ENCODE assay signal across 7 mouse cellular contexts in the genomic region with DNA sequence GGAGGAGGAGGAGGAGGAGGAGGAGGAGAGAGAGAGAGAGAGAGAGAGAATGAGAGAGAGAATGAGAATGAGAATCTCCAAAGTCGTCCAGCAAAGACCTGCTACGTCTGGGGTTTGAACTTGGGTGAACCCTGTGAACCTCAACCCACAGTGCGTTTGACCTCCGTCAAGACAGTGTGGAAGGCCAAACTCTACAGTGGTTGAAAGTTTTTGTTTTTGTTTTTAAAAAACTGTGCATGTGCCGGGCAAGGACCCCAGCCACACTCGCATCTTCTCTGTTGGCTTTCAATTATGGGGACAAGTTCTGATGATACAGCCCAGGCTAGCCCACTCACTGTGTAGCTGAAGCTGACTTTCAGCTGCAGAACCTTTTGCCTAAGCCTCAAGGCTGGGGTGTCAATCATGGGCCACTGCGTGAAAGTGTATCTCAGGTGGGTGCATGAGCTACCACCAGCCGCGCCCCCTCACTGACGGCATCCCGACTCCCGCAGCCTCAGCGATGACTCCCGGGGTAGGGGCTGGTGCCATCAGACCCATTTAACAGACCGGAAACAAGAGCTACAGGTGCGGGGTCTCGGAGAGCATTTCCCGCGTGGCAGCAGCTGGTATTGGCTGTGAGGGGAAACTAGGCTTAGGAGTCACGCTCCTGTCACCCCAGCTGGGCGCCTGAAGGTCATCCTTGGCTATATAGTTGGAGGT. TPM values are rescaled to one million over a fixed set of nuclear protein-coding genes. Genes with fewer than 3 reads are reported as not detected.
DNase-seq lines count a peak whose midpoint lies in the region; ATAC-seq and TF ChIP-seq lines count a peak whose summit lies in the region.

No protein-coding gene starts in this region.

- no peaks in the 10 kb centered on the region for H3K27me3 ChIP-seq in lung, postnatal 0 days (replicated peaks; ENCODE audit: insufficient read depth, low read length)
- peaks cover 16% of the 10 kb centered on the region for H3K27me3 ChIP-seq in forebrain, embryonic 11.5 days (ENCODE audit: control insufficient read depth, insufficient read depth, low read length)
- peaks cover 7% of the 10 kb centered on the region; the same call in 1 of the 2 replicates for H3K27me3 ChIP-seq in intestine, embryonic 16.5 days (replicated peaks; ENCODE audit: control insufficient read depth, insufficient read depth, low read length)
- H3K27me3 ChIP-seq in megakaryocyte, embryonic 14.5 days (replicated peaks): peaks cover 2% of the 10 kb centered on the region

- H3K27ac ChIP-seq in lung, postnatal 0 days (ENCODE audit: low read length): no peak overlapping the region
- no peak overlapping the region for H3K27ac ChIP-seq in forebrain, embryonic 11.5 days (ENCODE audit: low read depth, low read length)
- no peak overlapping the region for H3K27ac ChIP-seq in intestine, embryonic 16.5 days (ENCODE audit: low read length)

- H3K4me3 ChIP-seq in lung, postnatal 0 days (ENCODE audit: low read depth, low read length): no peak overlapping the region
- H3K4me3 ChIP-seq in forebrain, embryonic 11.5 days (ENCODE audit: low read depth, low read length): peak overlapping the region; percentile 6; the same call in 1 of the 2 replicates
- H3K4me3 ChIP-seq in intestine, embryonic 16.5 days (ENCODE audit: low read length): no peak overlapping the region
- peak overlapping the region; percentile 88 for H3K4me3 ChIP-seq in megakaryocyte, embryonic 14.5 days (replicated peaks)

- no peak for TF ChIP-seq CTCF in lung, postnatal 0 days (IDR thresholded peaks at IDR 0.05)

- DNase-seq in lung, postnatal 0 days (ENCODE audit: low spot score): no peak
- no peak for DNase-seq in lung, postnatal 14 days
- DNase-seq in forebrain, embryonic 11.5 days (ENCODE audit: low spot score): peak; percentile 51
- no peak for DNase-seq in right cerebral cortex, adult 18-20 months
- DNase-seq in yolk sac, embryonic 10.5 days (ENCODE audit: low spot score): no peak

- WGBS in lung, postnatal 0 days: 60% methylated on average over 21 of the region's 21 CpGs
- 64% methylated on average over 21 of the region's 21 CpGs for WGBS in forebrain, embryonic 11.5 days
- WGBS in intestine, embryonic 16.5 days: 64% methylated on average over 21 of the region's 21 CpGs

- TF ChIP-seq EP300 in lung, postnatal 0 days (IDR thresholded peaks at IDR 0.05): no peak

- H3K4me2 ChIP-seq in lung, postnatal 0 days (replicated peaks; ENCODE audit: low read depth, low read length): peak overlapping the region; percentile 36
- peak overlapping the region; percentile 15; the same call in 1 of the 2 replicates for H3K4me2 ChIP-seq in forebrain, embryonic 11.5 days (ENCODE audit: low read depth, low read length, severe bottlenecking)
- H3K4me2 ChIP-seq in intestine, embryonic 16.5 days (ENCODE audit: low read depth, low read length): peak overlapping the region; percentile 45

- no peaks in the 10 kb centered on the region for H3K36me3 ChIP-seq in lung, postnatal 0 days (ENCODE audit: insufficient read depth, low read length)
- H3K36me3 ChIP-seq in forebrain, embryonic 11.5 days (ENCODE audit: control insufficient read depth, insufficient read depth, low read length): no peaks in the 10 kb centered on the region
- no peaks in the 10 kb centered on the region for H3K36me3 ChIP-seq in intestine, embryonic 16.5 days (ENCODE audit: control insufficient read depth, insufficient read depth, low read length)
- H3K36me3 ChIP-seq in megakaryocyte, embryonic 14.5 days (replicated peaks; ENCODE audit: low read length): no peaks in the 10 kb centered on the region

- no peak overlapping the region for H3K9ac ChIP-seq in lung, postnatal 0 days (replicated peaks; ENCODE audit: low read depth)
- no peak overlapping the region for H3K9ac ChIP-seq in forebrain, embryonic 11.5 days (ENCODE audit: low read length)
- 0 out of 2 replicates have a peak overlapping the region, but pooled peaks have one; percentile 21 for H3K9ac ChIP-seq in intestine, embryonic 16.5 days (ENCODE audit: low read depth, low read length)

- no peak for ATAC-seq in lung, postnatal 0 days
- no peak for ATAC-seq in forebrain, embryonic 11.5 days (replicated peaks; ENCODE audit: low FRiP score)
- ATAC-seq in intestine, embryonic 16.5 days: 0 out of 2 replicates have a peak, but pooled peaks have one; percentile 0

- peaks cover 17% of the 10 kb centered on the region for H3K4me1 ChIP-seq in lung, postnatal 0 days (ENCODE audit: insufficient read depth, low read depth, low read length)
- H3K4me1 ChIP-seq in forebrain, embryonic 11.5 days (replicated peaks; ENCODE audit: control insufficient read depth, insufficient read depth, low read length): peaks cover 9% of the 10 kb centered on the region
- peaks cover 29% of the 10 kb centered on the region for H3K4me1 ChIP-seq in intestine, embryonic 16.5 days (ENCODE audit: control insufficient read depth, insufficient read depth, low read length)
- H3K4me1 ChIP-seq in megakaryocyte, embryonic 14.5 days: peaks cover 72% of the 10 kb centered on the region

- H3K9me3 ChIP-seq in lung, postnatal 0 days (ENCODE audit: low read length): no peaks in the 10 kb centered on the region
- no peaks in the 10 kb centered on the region for H3K9me3 ChIP-seq in forebrain, embryonic 11.5 days (ENCODE audit: control insufficient read depth, low read length)
- no peaks in the 10 kb centered on the region for H3K9me3 ChIP-seq in intestine, embryonic 16.5 days (ENCODE audit: control insufficient read depth, low read length)
- H3K9me3 ChIP-seq in megakaryocyte, embryonic 14.5 days: no peaks in the 10 kb centered on the region

RNA-seq across cellular contexts. Expression of gene Nfic, which starts 23.1 kb away (rescaled TPM):
- polyA plus RNA-seq in lung, postnatal 0 days (2015; fragmentation: Nextera tagmentation; extraction: Ambion mirVana): 73.6 and 83.9 TPM in 2 replicates
- 10.5 and 10.8 TPM in 2 replicates for polyA plus RNA-seq in forebrain, embryonic 11.5 days (2014; fragmentation: Nextera tagmentation; extraction: Ambion mirVana)
- polyA plus RNA-seq in intestine, embryonic 16.5 days (2015; fragmentation: Nextera tagmentation; extraction: Ambion mirVana): 49.8 and 55.8 TPM in 2 replicates
- 184 and 257 TPM in 2 replicates for polyA plus RNA-seq in megakaryocyte, embryonic 14.5 days (2012; ENCODE audit: insufficient read depth, low replicate concordance)

RNA-seq across cellular contexts. Expression of gene Smim24, which starts 39.5 kb away (rescaled TPM):
- polyA plus RNA-seq in lung, postnatal 0 days (2015; fragmentation: Nextera tagmentation; extraction: Ambion mirVana): 3.1 and 3.6 TPM in 2 replicates
- polyA plus RNA-seq in forebrain, embryonic 11.5 days (2014; fragmentation: Nextera tagmentation; extraction: Ambion mirVana): 2.8 and 3.3 TPM in 2 replicates
- polyA plus RNA-seq in intestine, embryonic 16.5 days (2015; fragmentation: Nextera tagmentation; extraction: Ambion mirVana): 426 and 504 TPM in 2 replicates
- 4.4 TPM in 1 of 2 replicates, not detected in the other for polyA plus RNA-seq in megakaryocyte, embryonic 14.5 days (2012; ENCODE audit: insufficient read depth, low replicate concordance)

RNA-seq across cellular contexts. Expression of gene Gm48552, which starts 43.5 kb away (rescaled TPM):
- polyA plus RNA-seq in lung, postnatal 0 days (2015; fragmentation: Nextera tagmentation; extraction: Ambion mirVana): 0.20 and 0.63 TPM in 2 replicates
- 1.1 and 3.0 TPM in 2 replicates for polyA plus RNA-seq in forebrain, embryonic 11.5 days (2014; fragmentation: Nextera tagmentation; extraction: Ambion mirVana)
- 0.55 and 1.8 TPM in 2 replicates for polyA plus RNA-seq in intestine, embryonic 16.5 days (2015; fragmentation: Nextera tagmentation; extraction: Ambion mirVana)
- polyA plus RNA-seq in megakaryocyte, embryonic 14.5 days (2012; ENCODE audit: insufficient read depth, low replicate concordance): 8.4 TPM in 1 of 2 replicates, not detected in the other

RNA-seq across cellular contexts. Expression of gene Gm48551, which starts 48.1 kb away (rescaled TPM):
- polyA plus RNA-seq in lung, postnatal 0 days (2015; fragmentation: Nextera tagmentation; extraction: Ambion mirVana): 2.4 and 3.0 TPM in 2 replicates
- polyA plus RNA-seq in forebrain, embryonic 11.5 days (2014; fragmentation: Nextera tagmentation; extraction: Ambion mirVana): 3.0 and 3.5 TPM in 2 replicates
- polyA plus RNA-seq in intestine, embryonic 16.5 days (2015; fragmentation: Nextera tagmentation; extraction: Ambion mirVana): 2.9 and 3.7 TPM in 2 replicates
- 0.89 TPM in 1 of 2 replicates, not detected in the other for polyA plus RNA-seq in megakaryocyte, embryonic 14.5 days (2012; ENCODE audit: insufficient read depth, low replicate concordance)

RNA-seq across cellular contexts. Expression of gene Dohh, which starts 48.1 kb away (rescaled TPM):
- 49.4 and 55.2 TPM in 2 replicates for polyA plus RNA-seq in lung, postnatal 0 days (2015; fragmentation: Nextera tagmentation; extraction: Ambion mirVana)
- 61.0 and 66.3 TPM in 2 replicates for polyA plus RNA-seq in forebrain, embryonic 11.5 days (2014; fragmentation: Nextera tagmentation; extraction: Ambion mirVana)
- 102 and 109 TPM in 2 replicates for polyA plus RNA-seq in intestine, embryonic 16.5 days (2015; fragmentation: Nextera tagmentation; extraction: Ambion mirVana)
- polyA plus RNA-seq in megakaryocyte, embryonic 14.5 days (2012; ENCODE audit: insufficient read depth, low replicate concordance): 80.4 and 114 TPM in 2 replicates

Comparison
In these comparisons a context has a peak if more than half of its experiments do, and no peak if none do; other contexts are left out.
1. H3K4me3 ChIP-seq: peak in forebrain, embryonic 11.5 days (single experiment) and megakaryocyte, embryonic 14.5 days (single experiment); none in lung, postnatal 0 days (single experiment) and intestine, embryonic 16.5 days (single experiment).
2. RNA of gene Smim24, which starts 39.5 kb away (polyA plus RNA-seq): 426 to 504 TPM in intestine, embryonic 16.5 days; 4.4 TPM in megakaryocyte, embryonic 14.5 days, 3.1 to 3.6 TPM in lung, postnatal 0 days and 2.8 to 3.3 TPM in forebrain, embryonic 11.5 days; every median in the first group is over 10 times any median in the second.
3. Peak in every context shown above with its lines, with median percentiles within 50 percentile points of each other: H3K4me2 ChIP-seq.